Mouse (Mus musculus) ovary, postnatal 10 days (tissue): ENCODE data around the gene Olfr279.

ENCODE experiments used
- DNase-seq: peaks from one replicate; pipeline ENCODE4 v3.0.0; 2022; ENCODE audit warnings: low spot score

The Olfr279 gene

DNA sequence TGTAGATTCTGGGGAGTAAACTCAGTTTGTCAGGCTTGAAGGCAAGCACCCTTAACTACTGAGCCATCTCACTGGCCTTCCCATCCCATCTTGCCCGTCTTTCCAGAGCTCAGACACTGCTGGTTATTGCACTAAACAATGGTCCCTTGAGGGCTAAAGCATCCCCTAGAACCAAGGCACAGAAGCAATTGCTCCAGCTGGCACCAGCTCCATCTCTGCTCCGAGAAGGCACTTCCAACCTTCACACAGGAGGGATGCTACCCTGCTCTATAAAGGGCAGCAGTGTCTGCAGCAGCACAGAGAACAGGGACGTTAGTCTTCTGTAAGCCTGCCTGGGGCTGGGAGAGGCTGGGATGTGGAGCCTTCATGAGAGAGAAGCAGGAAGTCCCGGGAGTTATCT lies at the start of gene Olfr279:
Gene Olfr279, plus strand, starts transcription at position 301 of the 400 bp plus-strand sequence.
- DNase-seq, result no peak

DNA sequence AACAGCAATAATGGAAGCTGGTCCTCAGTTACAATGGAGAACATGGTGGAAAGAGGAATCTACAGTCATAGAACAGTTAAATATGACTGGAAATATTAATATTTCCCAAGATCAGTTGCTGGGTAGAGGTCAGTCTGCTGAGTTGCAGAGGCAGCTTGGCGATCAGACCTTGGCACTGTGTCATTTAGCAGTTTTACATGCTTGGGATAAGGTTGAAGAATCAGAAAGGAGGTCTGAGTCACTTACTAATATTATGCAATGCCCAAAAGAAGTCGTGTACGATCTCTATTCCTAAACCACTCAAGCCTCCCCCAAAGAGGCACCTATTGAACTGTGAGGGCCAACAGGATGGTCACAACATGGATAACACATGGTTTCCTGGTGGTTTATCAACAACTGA lies 47.6 kb upstream of the Olfr279 start:
- no peak for DNase-seq

DNA sequence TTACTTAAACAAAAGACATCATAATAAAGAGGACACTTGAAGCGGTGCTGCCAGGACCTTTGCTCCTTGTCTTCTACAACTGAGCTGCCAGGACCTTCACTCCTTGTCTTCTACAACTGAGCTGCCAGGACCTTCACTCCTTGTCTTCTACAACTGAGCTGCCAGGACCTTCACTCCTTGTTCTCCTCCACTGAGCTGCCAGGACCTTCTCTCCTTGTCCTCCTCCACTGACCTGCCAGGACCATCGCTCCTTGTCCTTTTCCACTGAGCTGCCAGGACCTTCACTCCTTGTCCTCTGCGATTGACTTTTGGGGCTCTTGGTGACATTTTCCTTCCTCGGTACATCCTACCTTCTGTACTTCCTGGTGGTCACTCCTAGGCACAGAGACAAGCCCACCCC lies 43.7 kb upstream of the Olfr279 start:
- DNase-seq, result no peak

DNA sequence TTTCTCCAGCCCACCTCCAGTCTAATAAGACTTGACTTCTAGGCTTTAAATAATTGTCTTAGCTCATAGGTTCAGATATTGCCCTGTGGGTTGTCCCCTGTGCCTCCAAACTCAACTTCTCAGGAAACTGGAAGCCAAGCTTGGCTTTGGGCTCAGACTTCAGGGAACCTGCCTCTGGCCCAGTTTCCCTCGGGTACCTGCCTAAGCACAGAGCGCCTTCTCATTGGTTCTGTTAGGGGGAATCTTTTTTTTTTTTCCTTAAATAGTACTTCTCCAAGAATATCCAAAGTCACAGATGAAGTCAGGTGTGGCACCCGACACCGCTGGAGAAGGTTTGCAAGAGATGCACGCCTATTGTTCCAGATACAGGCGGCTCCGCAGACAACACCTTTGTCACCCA lies 39.9 kb upstream of the Olfr279 start, which contains the start of gene Olfr281:
Gene Olfr281, plus strand, starts transcription at position 301 of the 400 bp plus-strand sequence.
- no peak for DNase-seq

DNA sequence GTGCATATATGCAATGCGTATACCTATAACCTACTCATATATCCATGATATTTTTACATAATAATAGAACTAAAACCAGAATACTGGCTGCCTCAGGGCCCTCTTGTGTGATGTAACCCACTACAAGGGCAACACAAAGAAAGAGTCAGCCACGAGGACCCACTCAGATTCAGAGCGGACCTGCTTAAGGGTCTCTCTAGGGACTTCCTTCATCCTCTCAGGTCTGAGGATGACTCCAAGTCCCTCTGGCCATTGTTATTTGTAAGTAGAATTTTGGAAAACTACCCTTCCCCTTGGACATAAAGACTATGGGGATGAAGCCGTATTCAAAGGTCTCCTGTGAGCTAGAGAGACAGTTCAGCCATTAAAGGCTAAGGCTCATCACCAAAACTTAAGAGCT lies 22.6 kb upstream of the Olfr279 start, which contains the start of gene OR5BS1P:
Gene OR5BS1P, plus strand, starts transcription at position 301 of the 400 bp plus-strand sequence.
- DNase-seq, result no peak

DNA sequence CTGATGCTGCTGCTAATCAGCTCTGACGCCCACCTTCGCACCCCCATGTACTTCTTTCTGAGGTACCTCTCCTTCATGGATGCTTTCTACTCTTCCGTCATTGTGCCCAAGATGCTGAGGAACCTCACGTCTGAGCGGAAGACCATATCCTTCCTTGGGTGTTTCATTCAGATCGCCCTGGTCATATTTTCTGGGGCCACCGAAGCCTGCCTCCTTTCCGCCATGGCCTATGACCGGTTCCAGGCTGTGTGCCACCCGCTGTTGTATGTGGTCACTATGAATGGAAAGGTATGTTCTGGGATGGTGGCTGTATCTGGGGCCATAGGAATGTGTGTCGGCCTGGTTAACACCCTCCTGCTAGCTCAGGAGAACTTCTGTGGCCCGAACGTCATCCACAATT lies 20.7 kb upstream of the Olfr279 start:
- no peak for DNase-seq

DNA sequence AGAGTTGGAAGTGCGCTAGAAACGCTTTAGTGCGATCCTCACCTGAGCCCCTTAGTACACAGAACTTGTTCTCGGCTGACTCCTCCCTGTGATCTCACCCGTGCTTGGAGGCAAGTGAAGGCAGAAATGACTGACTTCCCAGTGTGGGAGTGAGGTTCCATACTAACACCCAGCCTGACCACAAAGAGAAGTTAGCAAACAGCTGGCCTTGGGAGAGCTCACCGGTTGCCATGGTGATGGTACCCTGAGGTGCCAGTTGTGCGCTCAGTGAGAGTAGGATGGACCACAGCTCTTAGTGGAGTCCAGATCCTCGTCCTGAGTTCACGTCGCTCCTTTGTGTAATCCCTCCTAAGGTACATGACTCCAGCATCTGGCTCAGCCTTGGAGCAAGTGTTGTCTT lies 17.2 kb upstream of the Olfr279 start:
- no peak for DNase-seq

DNA sequence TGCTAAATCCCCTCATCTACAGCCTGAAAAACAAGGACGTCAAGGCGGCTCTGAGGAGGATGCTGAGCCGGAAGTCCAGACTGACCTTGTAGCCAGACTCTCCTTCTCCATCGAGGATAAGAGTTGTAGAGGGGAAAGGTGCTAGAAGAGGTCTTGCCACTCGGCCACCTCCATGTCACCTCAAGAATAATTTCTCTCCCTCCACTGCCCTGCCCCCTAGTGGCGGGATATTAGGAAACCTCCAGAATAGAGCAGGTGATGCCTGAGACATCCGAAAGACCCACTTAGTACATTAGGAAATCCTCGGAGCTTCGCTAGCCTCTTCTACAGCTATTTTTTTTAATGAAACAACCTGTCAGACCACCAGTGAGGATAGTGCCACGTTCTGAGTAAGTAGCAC lies 16.8 kb upstream of the Olfr279 start:
- DNase-seq, result no peak

DNA sequence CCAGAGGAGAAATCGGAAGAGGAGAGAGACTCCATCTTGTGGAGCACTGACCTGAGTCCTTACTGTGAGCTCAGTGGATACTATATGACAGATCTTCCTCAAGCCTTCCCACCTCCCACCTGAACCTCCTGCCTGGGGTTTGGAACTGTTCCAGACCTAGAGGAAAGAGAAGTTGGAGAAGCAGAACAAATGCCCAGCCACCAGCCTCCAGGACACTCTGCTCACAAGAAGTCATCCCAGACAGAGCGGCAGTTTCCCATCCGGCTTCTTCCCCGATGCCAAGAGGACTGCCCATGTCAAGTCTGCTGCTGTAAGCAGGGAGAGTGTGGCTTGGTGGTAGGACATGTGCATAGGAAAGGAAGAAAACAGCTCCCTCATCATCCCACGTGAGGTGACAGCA lies 15.9 kb upstream of the Olfr279 start:
- DNase-seq, result no peak

DNA sequence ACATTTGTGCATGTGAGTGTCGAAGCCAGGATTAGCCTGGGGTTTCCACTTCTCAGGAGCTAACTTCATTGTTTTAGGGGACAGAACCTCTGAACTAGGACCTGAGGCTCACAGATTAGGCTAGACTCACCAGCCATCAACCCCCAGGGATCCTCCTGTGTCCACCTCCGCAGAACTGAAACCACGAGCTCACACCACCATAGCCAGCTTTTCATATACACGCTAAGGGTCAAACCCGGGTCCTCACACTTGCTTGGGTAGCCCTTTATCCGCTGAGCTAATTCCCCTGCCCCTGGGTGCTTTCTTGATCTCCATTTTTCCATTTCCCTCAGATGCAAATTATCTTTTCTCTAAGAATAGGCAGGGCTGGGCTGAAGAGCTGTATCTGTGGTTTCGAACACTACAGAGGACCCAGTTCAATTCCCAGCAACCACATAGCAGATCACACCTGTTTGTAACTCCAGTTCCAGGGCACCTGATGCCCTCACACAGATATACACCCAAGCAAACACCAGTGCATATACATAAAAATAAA lies 12.6 kb upstream of the Olfr279 start:
- DNase-seq, result no peak

DNA sequence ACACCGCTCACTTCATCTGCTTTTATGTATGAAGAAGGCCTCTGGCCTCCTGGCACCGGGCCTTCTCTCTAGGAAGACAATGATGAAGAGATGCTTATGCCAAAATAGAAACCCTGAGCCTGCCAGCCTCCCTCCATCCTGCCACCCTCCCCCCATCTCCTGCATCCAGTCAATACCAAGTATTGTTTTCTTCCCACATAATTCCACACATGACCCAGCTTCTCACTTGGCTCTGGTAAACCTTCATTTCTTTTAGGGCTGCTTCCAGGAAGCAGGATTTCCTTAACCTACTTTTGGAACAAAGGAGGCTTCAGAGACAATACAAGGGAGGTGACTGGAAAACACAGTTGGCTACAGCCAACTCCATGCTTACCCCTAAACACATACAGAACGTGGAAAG lies 9.5 kb upstream of the Olfr279 start, which contains the start of gene Lalba:
Gene Lalba, minus strand, starts transcription at position 21 of the 400 bp plus-strand sequence.
- no peak for DNase-seq

DNA sequence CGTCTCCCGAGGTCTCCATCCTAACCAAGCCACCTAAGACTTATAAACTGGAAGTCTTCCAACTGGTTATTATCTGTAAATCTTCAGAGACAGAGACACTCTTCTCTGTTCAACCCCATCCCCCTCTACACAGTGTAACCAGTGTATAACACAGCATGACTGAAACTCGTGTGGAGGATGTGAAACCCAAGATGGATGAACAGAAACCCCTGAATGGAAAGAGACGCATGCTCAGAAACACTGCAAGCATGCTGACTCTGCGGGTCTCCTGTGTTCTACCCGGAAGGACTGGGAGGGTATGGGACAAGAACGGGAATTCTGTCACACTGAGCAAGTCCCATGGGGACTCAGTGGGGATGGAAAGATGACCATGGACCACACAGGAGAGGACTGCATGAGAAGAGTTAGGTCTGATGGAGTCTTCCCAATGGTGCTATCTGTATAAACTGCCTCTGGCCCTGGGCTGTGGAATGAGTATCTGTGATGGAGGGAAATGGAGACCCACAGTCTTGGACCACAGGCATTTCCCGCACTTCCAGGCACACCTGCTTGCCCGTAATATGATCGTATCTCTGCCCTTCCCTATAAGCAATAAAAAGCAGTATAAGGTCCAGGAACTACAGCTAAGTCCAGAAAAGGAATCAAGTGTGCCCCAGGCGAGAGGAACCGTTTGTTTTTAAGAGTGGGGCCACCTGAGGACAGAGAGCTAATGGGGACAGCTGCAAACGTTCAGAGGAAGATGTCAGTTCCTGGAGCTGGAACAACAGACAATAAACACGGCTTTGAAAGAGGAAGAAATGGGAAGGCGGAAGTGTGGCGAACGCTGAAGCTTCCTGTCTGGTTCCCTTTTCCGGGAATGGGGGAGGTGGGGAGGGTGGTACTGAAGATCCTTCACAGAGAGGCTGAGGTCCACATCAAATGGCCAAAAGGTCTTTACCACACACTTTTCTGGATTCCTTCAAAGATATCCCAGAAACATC lies 8.0 kb upstream of the Olfr279 start:
- DNase-seq, result no peak

DNA sequence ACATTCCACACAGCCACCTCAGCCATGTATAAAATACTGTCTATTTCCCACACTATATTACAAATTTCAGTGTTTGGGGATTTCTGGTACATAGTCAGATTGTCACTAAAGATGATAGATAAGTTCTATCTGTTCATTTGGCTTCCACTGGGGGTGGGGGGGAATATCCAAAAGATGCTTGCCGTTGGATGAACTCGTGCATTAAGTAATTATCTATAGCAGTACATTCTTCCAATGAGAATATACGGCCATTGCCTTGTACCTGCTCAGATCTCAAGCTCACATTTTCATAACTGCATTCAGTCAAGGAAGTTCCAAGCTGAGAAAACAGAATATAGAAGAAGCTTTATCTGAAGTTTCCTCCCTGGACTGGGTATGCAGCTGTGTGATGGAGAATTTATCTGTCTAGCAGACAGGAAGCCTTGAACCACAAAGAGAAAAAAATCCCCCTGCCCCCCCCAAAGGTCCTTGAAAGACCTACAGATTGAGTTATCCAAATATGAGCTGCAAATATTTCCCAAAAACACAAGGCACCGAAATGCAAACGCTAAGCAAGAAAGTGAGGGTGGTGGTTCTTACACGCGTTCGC lies 5.7 kb upstream of the Olfr279 start:
- no peak for DNase-seq

DNA sequence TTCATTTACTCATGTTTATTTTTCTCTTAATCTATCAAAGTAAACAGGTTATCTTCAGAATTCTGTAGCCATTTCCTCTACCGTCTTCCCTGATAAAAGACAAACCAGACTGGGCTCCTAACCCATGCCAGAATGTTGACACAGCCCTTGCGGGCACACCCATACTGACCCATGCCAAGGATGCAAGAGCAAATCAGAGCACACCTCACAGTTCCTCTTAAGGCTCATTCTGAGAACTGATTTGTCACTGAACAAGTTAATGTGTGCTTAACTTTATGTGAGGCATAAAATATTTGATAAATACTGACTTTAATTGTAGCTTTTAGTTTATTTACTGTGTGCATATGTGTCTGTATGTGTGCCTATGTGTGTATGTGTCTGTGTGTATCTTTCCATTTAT lies 870 bp upstream of the Olfr279 start:
- DNase-seq, result no peak

DNA sequence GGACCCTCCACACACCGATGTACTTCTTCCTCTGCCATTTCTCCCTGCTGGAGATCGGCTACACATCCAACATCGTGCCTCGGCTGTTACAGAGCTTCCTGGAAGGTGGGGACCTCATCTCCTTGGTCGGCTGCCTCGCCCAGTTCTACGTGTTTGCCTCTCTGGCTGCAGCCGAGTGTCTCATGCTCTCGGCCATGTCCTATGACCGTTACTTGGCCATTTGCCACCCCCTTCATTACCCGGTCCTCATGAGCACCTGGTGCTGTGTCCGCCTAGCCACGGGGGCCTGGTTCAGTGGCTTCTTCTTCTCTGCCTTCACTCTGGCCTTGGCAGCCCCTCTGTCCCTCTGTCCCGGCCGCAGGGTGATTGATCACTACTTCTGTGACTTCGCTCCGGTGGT lies 5.4 kb downstream of the Olfr279 start:
- DNase-seq, result no peak

DNA sequence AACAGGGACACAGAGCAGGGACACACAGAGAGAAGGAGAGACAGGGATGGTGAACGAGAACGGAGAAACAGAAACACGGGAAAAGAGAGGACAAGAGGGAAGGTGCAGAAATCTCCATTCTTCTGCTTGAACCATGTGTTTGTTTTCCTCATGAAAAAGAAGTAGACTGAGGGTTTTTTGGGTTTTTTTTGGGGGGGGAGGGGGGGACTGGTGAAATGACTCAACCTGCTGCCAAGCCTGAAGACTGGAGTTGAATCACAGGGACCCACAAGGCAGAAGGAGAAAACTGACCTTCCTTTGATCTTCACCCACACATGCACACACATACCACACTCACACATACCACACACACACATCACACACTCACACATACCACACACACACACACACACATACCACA lies 11.1 kb downstream of the Olfr279 start:
- no peak for DNase-seq

DNA sequence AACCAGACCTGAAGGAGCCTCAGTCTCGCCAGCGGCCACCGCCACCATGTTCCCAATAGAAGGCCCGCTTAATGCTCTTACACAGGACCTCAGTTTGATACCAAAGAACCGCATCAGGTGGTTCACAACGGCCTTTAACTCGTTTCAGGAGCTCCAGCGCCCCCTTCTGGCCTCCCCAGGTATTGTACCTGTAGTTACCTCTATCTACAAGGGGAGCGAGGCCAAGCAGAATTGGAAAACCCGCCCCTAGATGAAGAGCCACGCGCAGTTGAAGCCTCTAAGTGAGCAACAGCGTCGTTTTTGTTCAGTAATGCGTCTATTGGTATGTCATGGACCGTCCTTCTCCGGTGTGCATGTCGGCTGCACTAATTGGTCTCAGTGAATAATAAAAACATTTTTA lies 12.3 kb downstream of the Olfr279 start:
- DNase-seq, result no peak

DNA sequence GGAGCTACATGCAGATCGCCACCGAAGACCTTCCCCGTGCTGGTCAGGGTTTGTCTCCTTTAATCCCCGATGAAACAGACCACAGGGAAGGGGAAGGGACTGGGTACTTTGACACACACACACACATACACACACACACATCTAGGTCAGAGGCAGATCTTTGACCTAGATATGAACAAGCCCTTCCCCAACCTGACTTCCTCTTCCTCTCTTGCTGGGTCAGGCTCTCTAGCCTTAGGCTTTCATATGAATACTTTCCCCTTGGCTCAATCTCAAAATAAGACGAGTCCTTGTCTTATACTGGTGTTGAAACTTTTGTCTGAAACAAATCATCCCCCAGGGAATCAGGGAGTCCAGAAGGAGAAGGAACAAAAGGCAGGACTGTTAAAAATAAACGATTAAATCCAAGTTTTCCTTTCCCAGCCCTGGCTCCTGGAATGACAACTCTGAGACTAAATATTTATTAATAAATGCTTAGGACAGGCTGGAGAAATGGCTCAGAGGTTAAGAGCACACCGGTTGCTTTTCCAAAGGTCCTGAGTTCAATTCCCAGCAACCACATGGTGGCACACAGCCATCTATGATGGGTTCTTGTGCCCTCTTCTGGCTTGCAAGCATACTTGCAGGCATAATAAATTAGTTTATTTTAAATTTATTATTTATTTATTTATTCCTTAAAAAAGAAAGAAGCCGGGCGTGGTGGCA lies 14.2 kb downstream of the Olfr279 start:
- no peak for DNase-seq

DNA sequence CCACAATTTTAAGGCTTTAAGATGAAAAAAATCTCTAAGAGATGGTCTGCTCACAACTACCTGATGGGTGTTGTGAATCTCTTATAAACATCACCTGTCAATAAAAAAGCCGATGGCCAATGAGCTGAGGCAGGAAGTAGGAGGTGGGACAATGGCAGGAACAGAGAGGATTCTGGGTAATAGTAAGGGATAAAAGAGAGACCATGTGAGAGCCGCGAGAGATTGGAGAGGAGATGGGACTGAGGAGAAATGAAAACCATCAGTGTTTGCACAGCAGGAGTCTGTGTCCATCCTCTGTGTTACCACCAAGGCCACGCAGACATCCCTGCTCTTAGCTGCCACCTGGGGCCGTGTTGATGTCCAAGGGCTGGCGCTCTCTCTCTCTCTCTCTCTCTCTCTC lies 15.1 kb downstream of the Olfr279 start:
- no peak for DNase-seq

DNA sequence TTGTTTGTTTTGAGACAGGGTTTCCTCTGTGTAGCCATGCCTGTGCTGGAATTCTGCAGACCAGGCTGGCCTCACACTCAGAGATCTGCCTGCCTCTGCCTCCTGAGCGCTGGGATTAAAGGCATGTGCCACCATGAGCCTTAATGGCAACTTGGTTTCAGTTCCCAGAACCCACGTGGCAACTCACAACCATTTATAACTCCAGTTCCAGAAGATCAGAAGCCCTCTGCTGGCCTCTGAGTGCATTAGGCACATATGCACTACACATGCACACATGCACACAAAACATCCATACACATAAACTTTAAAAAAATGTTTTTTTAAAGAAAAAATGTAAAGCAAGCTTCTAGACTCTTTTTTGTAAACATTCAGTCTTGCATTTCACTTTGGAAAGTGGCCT lies 17.2 kb downstream of the Olfr279 start:
- DNase-seq, result no peak

DNA sequence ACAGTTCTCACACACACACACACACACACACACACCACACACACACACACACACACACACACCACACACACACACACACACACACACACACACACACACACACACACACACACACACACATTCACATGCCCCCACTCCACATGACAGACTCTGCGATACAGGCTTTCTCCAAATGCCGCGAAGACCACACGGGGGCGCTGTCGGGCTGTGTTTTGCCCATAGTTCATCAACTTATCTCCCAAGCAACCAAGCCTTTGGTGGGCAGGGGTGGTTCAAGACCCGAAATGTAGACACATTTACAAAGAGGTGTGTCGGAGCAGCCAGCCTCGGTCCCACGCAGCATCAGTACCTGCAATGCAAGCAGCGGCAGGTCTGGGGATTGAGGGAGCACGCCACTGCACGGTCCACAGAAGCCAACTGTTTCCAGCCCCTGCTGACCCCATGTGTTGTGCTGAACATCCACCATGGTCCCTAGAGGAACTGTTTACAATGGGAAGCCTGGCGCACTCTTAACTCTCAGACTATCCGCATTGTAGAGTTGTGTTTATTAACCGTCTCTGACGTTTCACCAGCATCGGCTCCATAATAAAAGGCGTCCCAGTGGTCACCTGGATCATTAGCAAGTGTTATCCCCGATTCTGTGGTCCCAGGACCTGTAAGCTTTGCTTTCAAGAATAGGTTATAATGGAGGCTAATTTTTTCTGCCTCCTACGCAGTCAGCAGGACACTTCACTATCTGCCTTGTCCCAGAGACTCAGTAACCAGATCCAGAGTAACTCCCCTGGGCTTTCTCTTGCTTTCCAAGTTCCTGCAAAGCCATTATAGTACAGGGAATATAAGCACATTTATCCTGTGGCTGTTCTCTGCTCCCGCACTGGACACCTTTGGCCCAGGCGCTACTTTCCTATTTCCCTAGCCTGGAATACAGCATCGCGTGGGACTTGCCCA lies 18.5 kb downstream of the Olfr279 start:
- peak; percentile 37 for DNase-seq
